Mouse (Mus musculus) kidney, adult 18-20 months (tissue): ENCODE measurements around the gene Fasl.

Experiments
- DNase-seq: peaks from one replicate; pipeline ENCODE4 v3.0.0; 2021

The Fasl gene

GRCm38 (mm10) chr1:161751311-161751710 is 37.0 kb downstream of the Fasl start:
- DNase-seq, result no peak

- DNase-seq, result peak; percentile 10
Measured at GRCm38 (mm10) chr1:161750471-161751041, 37.7 kb downstream of the Fasl start.

GRCm38 (mm10) chr1:161748685-161749084 is 39.6 kb downstream of the Fasl start:
- no peak for DNase-seq

- DNase-seq, result peak; percentile 46
Measured at GRCm38 (mm10) chr1:161748138-161748537, 40.2 kb downstream of the Fasl start.

- no peak for DNase-seq
Measured at GRCm38 (mm10) chr1:161746542-161747302, 41.6 kb downstream of the Fasl start.

- no peak for DNase-seq
Measured at GRCm38 (mm10) chr1:161744855-161745254, 43.4 kb downstream of the Fasl start.

GRCm38 (mm10) chr1:161744209-161744608 is 44.1 kb downstream of the Fasl start:
- no peak for DNase-seq

- DNase-seq, result no peak
Measured at GRCm38 (mm10) chr1:161742481-161743267, 45.6 kb downstream of the Fasl start.

GRCm38 (mm10) chr1:161736848-161737247 is 51.4 kb downstream of the Fasl start:
- no peak for DNase-seq

- DNase-seq, result no peak
Measured at GRCm38 (mm10) chr1:161736255-161736654, 52.0 kb downstream of the Fasl start.

GRCm38 (mm10) chr1:161735465-161736046 is 52.7 kb downstream of the Fasl start:
- no peak for DNase-seq

GRCm38 (mm10) chr1:161734741-161735211 is 53.5 kb downstream of the Fasl start:
- no peak for DNase-seq

GRCm38 (mm10) chr1:161734314-161734713 is 54.0 kb downstream of the Fasl start:
- DNase-seq, result no peak
